Mouse (Mus musculus) midbrain, embryonic 10.5 days (tissue): ENCODE results near the gene Vtcn1. TPM values are rescaled to one million over a fixed set of nuclear protein-coding genes. Genes with fewer than 3 reads are reported as not detected.

Experiments
- DNase-seq: peaks from one replicate; pipeline ENCODE4 v3.0.0-alpha.2; 2017; ENCODE audit warnings: low spot score
- H3K27ac ChIP-seq: fragments of 300-500 bp; sonication (generic); replicated peaks from 2 replicates; pipeline ENCODE4 v1.5.1; 2016; ENCODE audit warnings: mild to moderate bottlenecking
- H3K27me3 ChIP-seq: fragments of 300-500 bp; sonication (generic); 2 replicates; pipeline ENCODE4 v1.6.1; 2016; ENCODE audit warnings: low read depth, mild to moderate bottlenecking; ENCODE audit not compliant: poor library complexity, severe bottlenecking
- H3K36me3 ChIP-seq: fragments of 300-500 bp; sonication (generic); 2 replicates; pipeline ENCODE4 v1.6.1; 2016; ENCODE audit warnings: mild to moderate bottlenecking, moderate library complexity
- H3K4me1 ChIP-seq: fragments of 300-500 bp; sonication (generic); 2 replicates; pipeline ENCODE4 v1.6.1; 2016
- H3K4me3 ChIP-seq: fragments of 300-500 bp; sonication (generic); 2 replicates; pipeline ENCODE4 v1.5.1; 2016; ENCODE audit warnings: mild to moderate bottlenecking, moderate library complexity
- H3K9me3 ChIP-seq: fragments of 300-500 bp; sonication (generic); replicated peaks from 2 replicates; pipeline ENCODE4 v1.6.1; 2016; ENCODE audit warnings: mild to moderate bottlenecking
- WGBS: fragments of 180-500 bp; shearing (Covaris S2); methylation state at CpG from one replicate; pipeline ENCODE4 v1.1.7; 2016; 5-methylcytosine and 5-hydroxymethylcytosine counted together
- polyA plus RNA-seq: library from polyadenylated mRNA; unstranded; fragments of >200 nt; fragmentation: Nextera tagmentation; extraction: Ambion mirVana; gene quantifications from 2 replicates; pipeline ENCODE4 v1.2.1, GENCODE M21; 2016

Gene Vtcn1
- polyA plus RNA-seq, 1 experiment from 2014 or later = not detected

DNA sequence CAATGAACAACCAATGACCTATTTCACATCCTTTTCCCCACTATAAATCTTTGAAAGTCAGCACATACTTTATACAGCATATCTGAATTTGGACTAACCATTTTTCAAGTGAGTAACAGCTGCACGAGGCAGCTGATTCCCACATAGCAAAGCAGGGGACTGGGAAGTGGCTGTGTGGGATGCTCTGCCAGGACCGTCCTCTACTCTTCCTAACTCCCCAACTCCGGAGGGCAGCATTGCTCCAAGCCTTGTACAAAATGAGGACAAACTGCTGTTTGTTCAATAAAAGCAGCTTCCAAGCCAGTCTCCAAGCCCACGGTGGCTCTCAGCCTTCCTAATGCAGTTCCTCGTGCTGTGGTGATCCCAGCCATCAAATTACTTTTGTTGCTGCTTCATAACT lies 85.4 kb downstream of the Vtcn1 start:
- Histone ChIP-seq H3K36me3 (no peaks in the 10 kb centered on the region), H3K9me3 (no peaks in the 10 kb centered on the region), H3K4me3 (no peak overlapping the region), H3K27me3 (no peaks in the 10 kb centered on the region), H3K4me1 (no peaks in the 10 kb centered on the region), H3K27ac (no peak overlapping the region)
- DNase-seq = no peak
- WGBS = 66% methylated on average over 5 of the region's 5 CpGs

DNA sequence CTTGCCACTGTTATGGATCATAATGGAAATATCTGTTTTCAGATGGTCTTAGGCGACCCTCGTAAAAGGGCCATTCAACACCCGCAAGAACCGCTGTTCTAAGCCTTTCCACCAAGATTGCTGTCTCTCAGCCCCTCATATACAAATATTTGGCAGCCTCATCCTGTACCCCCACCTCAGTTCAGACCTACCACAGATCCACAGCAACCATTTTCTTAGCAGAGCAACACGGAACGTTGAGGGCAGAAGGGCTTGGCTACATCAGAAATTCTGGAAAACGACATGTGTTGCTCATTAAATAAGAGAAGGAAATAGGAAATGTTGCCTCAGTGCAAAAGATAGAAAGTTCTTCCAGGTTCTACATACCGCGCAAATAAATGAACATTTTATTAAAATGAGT lies 85.8 kb downstream of the Vtcn1 start:
- Histone ChIP-seq H3K4me1 (no peaks in the 10 kb centered on the region), H3K36me3 (no peaks in the 10 kb centered on the region), H3K27me3 (no peaks in the 10 kb centered on the region), H3K27ac (no peak overlapping the region), H3K9me3 (no peaks in the 10 kb centered on the region), H3K4me3 (no peak overlapping the region)
- WGBS = 88% methylated on average over 9 of the region's 9 CpGs
- DNase-seq = no peak

DNA sequence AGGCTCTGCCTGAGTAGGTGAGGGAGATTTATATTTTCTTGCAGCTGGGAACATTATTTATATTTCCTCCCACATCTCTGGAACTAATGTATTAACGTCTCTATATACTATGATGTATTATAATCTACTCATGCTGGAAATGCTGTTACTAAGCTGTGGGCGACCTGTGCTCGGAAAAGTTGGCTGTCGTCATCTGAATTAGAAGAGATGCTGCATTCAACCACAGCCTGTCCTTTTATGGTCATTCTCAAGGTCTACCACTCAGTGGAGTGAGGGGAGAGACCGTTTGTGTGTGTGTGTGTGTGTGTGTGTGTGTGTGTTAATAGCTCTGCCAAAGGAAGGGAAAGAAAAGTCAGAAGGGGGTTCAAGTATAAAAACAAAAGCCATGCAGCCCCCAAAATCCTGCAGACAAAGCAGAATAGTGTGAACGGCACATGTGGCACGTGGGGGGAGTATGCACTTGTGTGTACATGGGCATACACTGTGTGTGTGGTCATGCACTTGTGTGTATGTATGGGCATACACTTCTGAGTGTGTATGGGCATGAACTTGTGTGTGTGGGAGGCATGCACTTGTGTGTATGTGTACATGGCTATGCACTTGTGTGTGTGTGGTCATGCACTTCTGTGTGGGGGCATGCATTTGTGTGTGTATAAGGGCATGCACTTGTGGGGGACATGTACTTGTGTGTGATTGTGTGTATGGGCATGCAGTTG lies 86.4 kb downstream of the Vtcn1 start:
- H3K9me3 ChIP-seq = no peaks in the 10 kb centered on the region
- no peak overlapping the region for H3K27ac ChIP-seq
- H3K4me3 ChIP-seq = no peak overlapping the region
- H3K36me3 ChIP-seq = no peaks in the 10 kb centered on the region
- no peak for DNase-seq
- no peaks in the 10 kb centered on the region for H3K4me1 ChIP-seq
- WGBS = 82% methylated on average over 7 of the region's 7 CpGs
- no peaks in the 10 kb centered on the region for H3K27me3 ChIP-seq

DNA sequence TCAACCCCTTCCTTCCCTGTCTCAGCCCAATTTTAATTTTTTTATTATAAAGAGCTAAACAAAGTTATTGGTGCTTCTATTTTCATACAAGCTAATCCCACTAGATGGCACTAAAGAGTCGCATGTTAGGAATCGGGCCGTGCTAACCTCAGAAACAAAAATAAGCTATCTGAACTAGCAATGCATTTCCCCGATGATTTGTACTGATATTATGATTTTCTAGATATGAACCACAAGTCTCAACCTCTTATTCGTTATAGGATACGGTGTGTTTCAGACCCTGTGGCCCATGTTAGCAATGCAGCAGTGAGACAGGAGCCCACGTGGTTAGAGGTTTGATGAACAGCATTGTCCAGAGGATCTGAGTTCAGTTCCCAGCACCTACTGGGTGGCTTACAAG lies 91.6 kb downstream of the Vtcn1 start:
- peaks cover 4% of the 10 kb centered on the region for H3K4me1 ChIP-seq
- H3K4me3 ChIP-seq = no peak overlapping the region
- no peaks in the 10 kb centered on the region for H3K9me3 ChIP-seq
- WGBS = 28% methylated on average over 7 of the region's 7 CpGs
- no peak overlapping the region for H3K27ac ChIP-seq
- DNase-seq = no peak
- H3K36me3 ChIP-seq = no peaks in the 10 kb centered on the region
- H3K27me3 ChIP-seq = no peaks in the 10 kb centered on the region

DNA sequence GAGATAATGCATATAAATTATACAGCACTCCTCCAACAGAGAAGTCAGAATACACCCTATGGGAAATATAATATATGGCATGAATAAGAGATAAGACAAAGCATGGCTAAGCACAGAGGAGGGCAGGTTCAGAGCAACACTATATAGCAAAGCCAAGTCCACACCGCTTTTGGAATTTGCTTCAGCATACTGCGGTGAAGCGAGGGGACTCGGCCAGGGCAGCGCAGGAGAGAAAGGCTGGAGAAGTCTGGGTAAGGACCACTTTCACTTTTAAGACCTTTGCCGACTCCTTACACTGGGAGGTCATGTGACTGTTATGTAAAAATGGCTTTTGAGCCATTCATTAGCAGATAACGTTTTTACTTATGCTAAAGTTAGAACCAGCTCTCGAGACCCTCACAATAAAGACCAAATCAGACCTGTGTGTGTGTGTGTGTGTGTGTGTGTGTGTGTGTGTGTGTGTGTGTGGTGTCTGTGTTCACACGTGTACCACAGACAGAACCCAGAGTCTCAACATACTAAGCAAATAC lies 95.4 kb downstream of the Vtcn1 start:
- H3K9me3 ChIP-seq = no peaks in the 10 kb centered on the region
- H3K4me3 ChIP-seq = no peak overlapping the region
- H3K27me3 ChIP-seq = no peaks in the 10 kb centered on the region
- H3K36me3 ChIP-seq = peaks cover 5% of the 10 kb centered on the region
- no peak overlapping the region for H3K27ac ChIP-seq
- no peak for DNase-seq
- 83% methylated on average over 9 of the region's 9 CpGs for WGBS
- H3K4me1 ChIP-seq = peaks cover 30% of the 10 kb centered on the region

DNA sequence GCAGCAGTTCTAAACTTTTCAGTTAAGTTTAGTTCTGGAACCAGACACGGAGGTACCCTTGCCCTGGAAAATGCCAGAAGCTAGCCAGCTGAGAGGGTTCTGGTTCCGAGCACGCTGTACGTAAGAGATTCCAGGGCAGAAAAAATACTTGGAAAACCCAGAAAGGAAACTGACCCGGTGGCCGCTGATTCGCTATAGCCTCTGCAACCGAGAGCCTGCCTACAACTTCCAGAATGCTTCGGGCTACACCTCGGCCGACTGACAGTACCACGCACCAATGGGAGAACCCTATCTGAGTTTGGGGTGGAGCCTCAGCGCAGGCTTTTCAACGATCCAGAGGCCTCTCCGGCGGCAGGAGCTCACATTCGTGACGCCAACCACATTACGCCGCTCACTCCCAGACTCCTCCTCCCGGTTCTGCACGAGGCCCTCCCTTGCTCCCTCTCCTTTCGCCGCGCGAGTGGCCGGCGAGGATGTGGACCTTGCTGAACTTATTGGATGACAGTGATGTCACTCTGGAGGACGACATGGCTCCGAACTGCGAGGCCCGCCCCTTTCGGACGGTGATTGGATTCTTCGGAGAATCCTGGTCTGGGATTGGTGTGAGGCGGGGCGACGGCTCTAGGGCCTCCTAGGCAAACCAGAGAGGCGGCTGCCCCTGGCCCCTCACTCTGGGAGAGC lies 96.7 kb downstream of the Vtcn1 start, which contains the start of gene Trim45:
Gene Trim45, plus strand, starts transcription at position 378 of the 681 bp plus-strand sequence.
- WGBS = under 1% methylated on average over 39 of the region's 39 CpGs
- Histone ChIP-seq H3K36me3 (peaks cover 5% of the 10 kb centered on the region), H3K4me3 (peak within 1 kb of the TSS; percentile 70), H3K27ac (peak within 1 kb of the TSS; percentile 94), H3K4me1 (peaks cover 39% of the 10 kb centered on the region), H3K27me3 (no peaks in the 10 kb centered on the region), H3K9me3 (no peaks in the 10 kb centered on the region)
- peak; percentile 98 for DNase-seq

DNA sequence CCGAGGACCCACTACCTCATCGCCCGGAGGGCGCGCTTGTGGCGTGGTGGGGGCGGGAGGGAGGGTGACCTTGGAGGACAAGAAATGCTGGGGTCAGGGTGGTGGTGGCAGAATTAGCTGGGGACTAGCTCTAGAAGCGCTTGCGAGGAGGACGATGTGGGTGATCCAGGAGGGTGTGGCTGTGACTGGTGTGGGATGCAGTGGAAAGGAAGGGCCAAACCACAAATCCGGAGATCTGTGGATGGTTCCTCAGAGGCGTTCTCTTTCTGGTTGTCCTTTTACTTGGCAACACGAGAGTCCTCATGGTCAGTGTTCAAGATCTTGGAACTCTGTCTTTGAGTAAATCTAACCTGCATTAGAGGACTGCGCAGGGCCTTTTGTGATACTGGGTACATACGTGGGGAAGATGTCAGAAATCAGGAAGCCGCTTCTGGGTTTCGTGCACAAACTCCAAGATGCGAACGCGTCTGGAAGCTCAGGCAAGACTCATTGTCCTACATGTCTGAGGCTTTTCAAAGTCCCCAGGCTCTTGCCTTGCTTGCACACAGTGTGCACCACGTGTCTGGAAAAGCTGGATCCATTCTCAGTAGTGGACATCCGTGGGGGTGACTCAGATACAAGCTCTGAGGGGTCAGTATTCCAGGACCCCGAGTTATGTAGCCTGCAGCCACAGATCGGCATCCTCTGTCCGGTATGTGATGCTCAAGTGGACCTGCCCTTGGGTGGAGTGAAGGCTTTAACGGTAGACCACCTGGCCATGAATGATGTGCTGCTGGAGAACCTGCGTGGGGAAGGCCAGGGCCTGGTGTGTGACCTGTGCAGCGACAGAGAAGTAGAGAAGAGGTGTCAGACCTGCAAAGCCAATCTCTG lies 97.5 kb downstream of the Vtcn1 start:
- no peak for DNase-seq

DNA sequence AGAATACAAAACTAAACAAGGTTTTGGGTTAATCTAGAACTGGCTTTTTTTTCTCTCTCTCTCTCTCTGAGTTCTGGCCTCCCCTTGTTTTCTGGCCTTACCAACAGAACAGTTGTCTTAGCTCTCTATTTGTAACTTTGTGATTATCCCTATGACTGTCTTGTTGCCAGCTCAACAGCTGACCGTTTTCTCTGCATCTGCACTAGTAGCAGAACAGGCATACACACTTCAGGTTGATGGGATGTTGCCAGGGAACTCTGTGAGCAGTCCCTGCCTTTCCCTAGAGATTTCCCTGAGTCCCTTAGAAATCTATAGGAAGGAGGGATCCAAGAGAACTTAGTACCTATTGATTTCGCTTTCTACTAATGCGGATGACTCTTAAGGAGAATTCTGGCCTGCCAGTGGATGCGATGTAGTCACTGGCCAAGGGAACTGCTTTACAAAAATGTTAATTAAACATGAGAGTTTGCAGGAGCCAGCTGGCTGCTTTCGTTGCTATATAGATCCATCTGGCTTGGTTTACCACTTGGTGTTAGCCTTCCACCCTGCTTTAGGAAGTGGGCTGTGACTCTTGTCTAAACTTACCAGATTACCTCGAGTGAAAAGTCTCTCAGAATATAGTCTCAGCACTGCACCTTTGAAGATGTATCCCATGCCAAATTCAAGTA lies 98.9 kb downstream of the Vtcn1 start:
- Histone ChIP-seq H3K27me3 (no peaks in the 10 kb centered on the region), H3K27ac (no peak overlapping the region), H3K4me1 (peaks cover 40% of the 10 kb centered on the region), H3K9me3 (no peaks in the 10 kb centered on the region), H3K4me3 (no peak overlapping the region), H3K36me3 (peaks cover 23% of the 10 kb centered on the region)
- 85% methylated on average over 6 of the region's 6 CpGs for WGBS
- DNase-seq = no peak

More for the DNA sequence above, 97.5 kb downstream of the Vtcn1 start:
- H3K4me3 ChIP-seq = peak overlapping the region; percentile 70
- H3K27me3 ChIP-seq = no peaks in the 10 kb centered on the region
- H3K9me3 ChIP-seq = no peaks in the 10 kb centered on the region
- peaks cover 40% of the 10 kb centered on the region for H3K4me1 ChIP-seq
- H3K36me3 ChIP-seq = peaks cover 9% of the 10 kb centered on the region
- 41% methylated on average over 28 of the region's 28 CpGs for WGBS
- peak overlapping the region; percentile 94 for H3K27ac ChIP-seq

DNA sequence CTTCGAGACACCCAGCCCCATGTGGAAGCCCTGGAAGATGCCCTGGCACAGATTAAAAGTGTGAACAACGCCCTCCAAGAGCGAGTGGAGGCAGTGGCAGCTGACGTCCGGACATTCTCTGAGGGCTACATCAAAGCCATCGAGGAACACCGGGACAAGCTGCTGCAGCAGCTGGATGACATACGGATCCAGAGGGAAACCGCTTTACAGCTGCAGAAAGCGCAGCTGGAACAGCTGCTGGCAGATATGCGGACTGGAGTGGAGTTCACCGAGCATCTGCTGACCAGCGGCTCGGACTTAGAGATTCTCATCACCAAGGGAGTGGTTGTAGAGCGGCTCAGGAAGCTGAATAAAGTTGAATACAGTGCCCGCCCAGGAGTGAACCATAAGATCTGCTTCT lies 99.9 kb downstream of the Vtcn1 start:
- Histone ChIP-seq H3K9me3 (no peaks in the 10 kb centered on the region), H3K27me3 (no peaks in the 10 kb centered on the region), H3K36me3 (peaks cover 33% of the 10 kb centered on the region), H3K27ac (no peak overlapping the region), H3K4me1 (peaks cover 40% of the 10 kb centered on the region), H3K4me3 (no peak overlapping the region)
- WGBS = 91% methylated on average over 16 of the region's 16 CpGs
- DNase-seq = no peak

DNA sequence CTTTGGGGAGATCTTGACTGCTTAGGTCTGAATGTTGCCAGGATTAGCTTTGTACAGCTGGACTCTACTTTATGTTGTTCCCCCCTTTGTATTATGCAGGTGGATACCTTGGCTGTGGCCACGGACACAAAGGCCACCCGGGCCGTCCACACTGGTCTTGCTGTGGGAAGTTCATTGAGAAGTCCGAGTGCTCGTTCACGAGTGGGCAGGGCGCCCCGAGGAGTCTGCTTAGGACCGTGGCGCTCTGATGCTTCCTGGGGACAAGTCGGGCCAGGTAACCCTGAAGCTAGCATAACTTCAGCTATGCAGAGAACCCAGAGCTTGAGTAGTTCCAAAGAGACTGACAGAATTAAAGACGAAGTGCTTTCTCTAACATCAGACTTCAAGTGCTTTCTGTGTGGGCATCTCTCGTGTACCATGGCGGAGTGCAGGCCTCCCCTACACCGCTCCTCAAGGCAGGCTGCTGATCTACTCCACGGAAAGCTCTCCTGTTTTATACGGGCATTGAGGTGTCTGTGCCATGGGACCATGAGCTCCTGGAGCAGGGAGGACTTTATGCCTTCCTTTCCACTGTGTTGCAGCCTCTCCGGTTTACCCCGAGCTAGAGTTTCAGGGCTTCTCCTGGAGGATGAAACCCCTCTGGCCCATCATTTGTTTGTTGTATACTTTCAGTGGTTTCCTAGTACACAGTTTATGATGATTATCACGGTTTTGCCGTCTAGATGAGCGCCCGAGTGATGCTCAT lies 106.2 kb downstream of the Vtcn1 start:
- no peak overlapping the region for H3K4me3 ChIP-seq
- H3K9me3 ChIP-seq = no peaks in the 10 kb centered on the region
- peaks cover 86% of the 10 kb centered on the region for H3K36me3 ChIP-seq
- DNase-seq = no peak
- H3K27me3 ChIP-seq = no peaks in the 10 kb centered on the region
- H3K27ac ChIP-seq = no peak overlapping the region
- 94% methylated on average over 23 of the region's 23 CpGs for WGBS
- H3K4me1 ChIP-seq = peaks cover 6% of the 10 kb centered on the region

DNA sequence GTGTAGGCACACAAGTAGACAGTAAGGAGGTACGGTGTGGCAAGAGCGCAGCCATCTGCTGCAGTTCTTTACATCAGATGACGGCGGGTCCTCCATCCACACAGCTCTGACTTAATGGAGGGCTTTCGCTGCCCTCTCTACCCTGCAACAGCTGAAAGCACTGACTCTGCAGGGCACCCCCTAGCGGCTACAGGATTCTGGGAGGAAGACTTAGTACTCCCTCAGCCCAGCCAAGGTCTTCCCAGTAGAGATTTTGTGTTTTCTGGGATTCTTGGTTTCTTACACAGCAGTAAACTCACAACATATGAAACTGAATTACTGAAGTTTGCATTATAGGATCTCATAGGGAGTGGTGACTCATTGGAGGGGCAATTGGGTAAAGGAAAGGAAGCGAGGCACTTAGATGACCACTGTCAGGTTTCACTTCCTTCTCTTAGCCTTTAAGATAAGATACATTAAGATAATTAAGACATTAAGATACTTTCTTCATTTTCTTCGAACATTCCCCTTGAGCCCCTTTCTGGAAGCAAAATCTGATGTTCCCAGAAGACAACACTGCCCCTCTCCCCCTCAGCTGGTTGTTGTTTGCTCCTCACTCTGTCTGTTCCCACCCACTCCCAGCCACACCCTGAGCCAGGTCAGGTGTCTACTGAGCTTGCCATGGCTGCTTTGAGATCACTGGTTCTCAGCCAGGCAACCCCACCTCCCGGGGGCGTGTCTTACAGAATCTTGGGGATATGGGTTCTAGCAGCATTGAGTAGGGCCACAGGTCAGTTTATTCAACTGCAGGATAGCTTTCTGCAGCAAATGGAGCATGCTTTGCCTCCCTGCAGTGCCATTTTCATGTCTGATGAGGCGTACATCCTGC lies 107.1 kb downstream of the Vtcn1 start:
- Histone ChIP-seq H3K4me1 (no peaks in the 10 kb centered on the region), H3K4me3 (no peak overlapping the region), H3K27ac (no peak overlapping the region), H3K27me3 (no peaks in the 10 kb centered on the region), H3K36me3 (peaks cover 94% of the 10 kb centered on the region), H3K9me3 (no peaks in the 10 kb centered on the region)
- WGBS = 74% methylated on average over 11 of the region's 11 CpGs
- no peak for DNase-seq
